Mouse (Mus musculus) testis, adult 10 weeks (tissue): ENCODE results near the gene P2ry6. TPM values are rescaled to one million over a fixed set of nuclear protein-coding genes. Genes with fewer than 3 reads are reported as not detected.

Experiments
- polyA plus RNA-seq: library from polyadenylated mRNA; stranded (reverse); fragments of 350-450 nt; fragmentation: Illumina TruSeq; extraction: RNeasy Lipid Tissue Mini Kit (QIAGEN cat#74804); gene quantifications from one replicate; pipeline ENCODE4 v1.2.3, GENCODE M21; 2014; ENCODE audit warnings: low read depth, low replicate concordance

Gene P2ry6
- 0.17 TPM for polyA plus RNA-seq

DNA sequence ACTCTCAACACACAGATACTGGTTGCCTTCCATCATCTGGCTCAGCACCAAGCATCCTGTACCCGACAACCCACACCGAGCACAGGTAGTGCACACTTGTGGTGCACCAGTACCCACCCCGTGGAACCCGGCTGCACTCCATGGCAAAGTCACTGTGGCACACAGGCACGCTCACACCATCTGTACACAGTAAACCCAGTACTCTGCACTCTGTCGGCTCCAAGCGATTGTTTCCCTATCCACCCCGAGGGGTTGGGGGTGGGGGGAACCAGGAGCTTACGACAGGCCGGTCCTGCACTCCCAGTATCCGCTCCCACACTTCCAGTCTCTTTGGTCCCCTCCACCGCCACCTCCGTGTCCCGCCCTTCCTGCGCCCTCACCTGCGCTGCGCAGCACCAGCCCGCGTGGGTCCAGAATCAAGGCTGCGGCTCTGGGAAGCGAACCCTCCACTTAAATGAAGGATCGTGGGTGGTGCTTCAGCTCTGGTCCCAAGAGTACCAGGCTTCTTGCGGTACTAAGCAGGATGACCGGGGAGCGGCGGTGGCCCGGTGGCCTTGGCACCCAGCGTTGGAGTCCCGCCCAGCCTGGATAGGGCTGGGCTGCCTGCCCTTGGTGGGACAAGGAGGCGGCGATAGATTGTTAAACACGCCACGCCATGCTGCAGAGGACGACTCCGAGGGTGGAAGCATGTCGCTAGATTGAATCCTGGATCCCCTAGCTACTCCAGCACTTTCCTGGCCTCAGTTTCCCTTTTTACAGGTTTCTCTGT is at the start of gene P2ry6:
TSS of gene P2ry6 (minus strand) at position 515 of the 769 bp plus-strand sequence.

DNA sequence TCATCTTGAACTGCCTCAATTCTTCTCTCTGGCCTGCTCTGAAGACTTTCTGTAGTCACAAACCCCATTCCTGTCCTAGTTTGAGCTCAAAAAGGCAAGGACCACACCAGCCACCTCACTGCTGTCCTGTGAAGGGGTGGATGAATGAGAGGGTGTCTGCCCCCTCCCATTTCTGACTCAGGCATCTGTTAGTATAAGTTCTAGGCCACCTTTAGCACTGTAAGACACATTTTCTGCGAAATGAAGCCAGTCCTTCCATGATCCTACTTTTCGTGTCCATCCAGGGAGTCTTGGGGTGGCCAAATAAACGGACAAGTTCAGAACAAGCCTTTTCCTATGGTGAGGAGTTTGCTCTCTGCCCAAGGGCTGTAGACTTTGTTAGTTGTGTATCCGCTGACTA is 38.1 kb upstream of the P2ry6 start, which contains the start of gene P2ry2:
TSS of gene P2ry2 (minus strand) at position 326 of the 400 bp plus-strand sequence.

DNA sequence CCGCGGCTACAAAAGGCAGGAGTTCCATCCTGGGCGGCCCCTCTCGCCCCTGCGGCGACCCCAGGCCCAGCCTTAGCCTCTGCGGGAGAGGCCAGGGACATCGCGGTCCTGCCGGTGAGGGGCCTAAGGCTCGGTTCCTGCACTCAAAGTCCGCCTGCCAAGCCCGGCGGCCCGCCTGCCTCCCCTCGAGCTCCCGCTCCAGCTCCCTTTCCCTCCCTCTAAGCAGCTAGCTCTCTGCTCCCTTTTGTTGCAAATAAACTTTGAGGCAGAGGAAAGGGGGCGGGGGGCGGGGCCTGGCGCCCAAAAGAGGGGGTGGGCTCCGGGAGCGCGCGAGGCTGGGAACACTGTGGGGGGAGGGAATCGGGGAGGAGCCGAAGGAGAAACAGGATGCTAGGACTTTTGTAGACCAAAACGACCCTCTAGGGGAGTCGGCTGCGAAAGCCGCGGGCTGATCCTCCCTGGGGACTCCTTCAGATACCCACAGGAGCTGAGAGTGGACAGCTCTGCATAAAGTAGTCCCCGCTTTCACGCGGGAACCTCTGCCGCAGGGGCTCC is 42.4 kb downstream of the P2ry6 start, which contains the start of gene Arhgef17:
TSS of gene Arhgef17 (minus strand) at position 182 of the 555 bp plus-strand sequence.

Other genes with a start within 250 kb of the P2ry6 start
- not detected for gene Relt, start 111.2 kb downstream of the P2ry6 start, polyA plus RNA-seq
- gene Arhgef17, start 42.5 kb downstream of the P2ry6 start, polyA plus RNA-seq: 0.15 TPM
- 0.35 TPM for gene P2ry2, start 38.2 kb upstream of the P2ry6 start, polyA plus RNA-seq
- 39.5 TPM for gene Fchsd2, start 118.2 kb upstream of the P2ry6 start, polyA plus RNA-seq